13 mouse cellular contexts compared by ENCODE assay signal in genomic region chr6:38992016-38992415, GRCm38 (mm10).
DNase-seq lines count a peak whose midpoint lies in the region; ATAC-seq lines count a peak whose summit lies in the region.
"Had no signal": no experiment of that assay in that cellular context is flagged by ENCODE, and none has a peak within 500 bp of the region (broad histone marks: within the 10 kb centered on the region; RNA-seq: fewer than 3 reads in every experiment).

No protein-coding gene starts in this region.

- H3K9me3 ChIP-seq in liver, embryonic 13.5 days (replicated peaks), result no peaks in the 10 kb centered on the region
- H3K9me3 ChIP-seq: hindbrain, embryonic 12.5 days; midbrain, embryonic 15.5 days had no signal

- H3K4me1 ChIP-seq in liver, embryonic 13.5 days (replicated peaks), result peaks cover 26% of the 10 kb centered on the region
- H3K4me1 ChIP-seq: hindbrain, embryonic 12.5 days; midbrain, embryonic 15.5 days had no signal

- 0 out of 2 replicates have a peak overlapping the region, but pooled peaks have one; percentile 6 for H3K27ac ChIP-seq in liver, embryonic 13.5 days
- H3K27ac ChIP-seq: hindbrain, embryonic 12.5 days; left cerebral cortex, adult 2 months; midbrain, embryonic 15.5 days had no signal

- WGBS in liver, embryonic 13.5 days (ENCODE audit: insufficient replicate concordance), result 17% methylated on average over 4 of the region's 4 CpGs

- peak; percentile 88 for ATAC-seq in liver, embryonic 13.5 days (ENCODE audit: low read depth)
- ATAC-seq: midbrain, embryonic 15.5 days had no signal

- no peak overlapping the region for H3K9ac ChIP-seq in liver, embryonic 13.5 days
- H3K9ac ChIP-seq: hindbrain, embryonic 12.5 days; midbrain, embryonic 15.5 days had no signal

- peak; percentile 12 for DNase-seq in urinary bladder, postnatal 25 days (ENCODE audit: low spot score)
- no peak for DNase-seq in urinary bladder, postnatal 4 days (ENCODE audit: low spot score in 2 of 2)
- DNase-seq in c-Kit-positive CD71-positive TER-119-positive erythroid progenitor cells, embryonic 14.5 days (ENCODE audit: low spot score), result peak; percentile 35
- DNase-seq in liver, embryonic 13.5 days, result peak; percentile 55
- DNase-seq in layer of hippocampus, adult 9-11 months, result no peak
- no peak for DNase-seq in MN1 (ENCODE audit: low spot score)
- no peak for DNase-seq in ovary, adult 18-20 months (ENCODE audit: low spot score)
- DNase-seq: cerebellum, postnatal 36 days; retina, postnatal 1 day; thymus, adult 18-20 months had no signal

- H3K4me3 ChIP-seq in liver, embryonic 13.5 days (replicated peaks), result no peak overlapping the region
- H3K4me3 ChIP-seq: hindbrain, embryonic 12.5 days; left cerebral cortex, adult 2 months; midbrain, embryonic 15.5 days had no signal

- H3K36me3 ChIP-seq in liver, embryonic 13.5 days, result no peaks in the 10 kb centered on the region
- H3K36me3 ChIP-seq: hindbrain, embryonic 12.5 days; midbrain, embryonic 15.5 days had no signal

- H3K4me2 ChIP-seq in liver, embryonic 13.5 days, result no peak overlapping the region
- H3K4me2 ChIP-seq: hindbrain, embryonic 12.5 days; midbrain, embryonic 15.5 days had no signal

- no peaks in the 10 kb centered on the region for H3K27me3 ChIP-seq in liver, embryonic 13.5 days
- H3K27me3 ChIP-seq: hindbrain, embryonic 12.5 days; midbrain, embryonic 15.5 days had no signal

Comparison
In these comparisons a context has a peak if more than half of its experiments do, and no peak if none do; other contexts are left out.
1. DNase-seq: peak in urinary bladder, postnatal 25 days (single experiment), c-Kit-positive CD71-positive TER-119-positive erythroid progenitor cells, embryonic 14.5 days (single experiment) and liver, embryonic 13.5 days (single experiment); none in urinary bladder, postnatal 4 days (0 of 2), layer of hippocampus, adult 9-11 months (single experiment), MN1 (single experiment) and ovary, adult 18-20 months (single experiment).